Mouse (Mus musculus) small intestine, adult 2 months (tissue): ENCODE results near the gene Isoc2a. TPM values are rescaled to one million over a fixed set of nuclear protein-coding genes. Genes with fewer than 3 reads are reported as not detected.
A peak's percentile ranks its signal among the peaks of the same experiment; 100 is the strongest.

Experiments
- H3K27ac ChIP-seq: fragments of 200-500 bp; 2 replicates; pipeline ENCODE4 v1.5.1; 2012; ENCODE audit warnings: low read depth, low read length, control low read depth, inconsistent platforms; ENCODE audit not compliant: insufficient read depth
- H3K27me3 ChIP-seq: fragments of 200-500 bp; 2 replicates; pipeline ENCODE4 v1.6.1; 2012; ENCODE audit warnings: mild to moderate bottlenecking, moderate library complexity, low read length, inconsistent platforms; ENCODE audit not compliant: control insufficient read depth, insufficient read depth
- H3K36me3 ChIP-seq: fragments of 200-500 bp; 2 replicates; pipeline ENCODE4 v1.6.1; 2012; ENCODE audit warnings: mild to moderate bottlenecking, low read length, control low read depth, inconsistent platforms; ENCODE audit not compliant: control insufficient read depth, insufficient read depth
- H3K4me1 ChIP-seq: fragments of 200-500 bp; 2 replicates; pipeline ENCODE4 v1.6.1; 2012; ENCODE audit warnings: low read length, inconsistent platforms, mixed read lengths; ENCODE audit not compliant: control insufficient read depth, insufficient read depth, insufficient read length
- H3K4me3 ChIP-seq: fragments of 200-500 bp; 2 replicates; pipeline ENCODE4 v1.5.1; 2012; ENCODE audit warnings: low read depth, mild to moderate bottlenecking, control low read depth, inconsistent platforms, low read length, moderate library complexity
- CTCF ChIP-seq: fragments of 200-500 bp; IDR thresholded peaks from 2 replicates; pipeline ENCODE4 v1.5.1; 2012; ENCODE audit warnings: low read depth, mild to moderate bottlenecking, control low read depth, inconsistent platforms, low read length, moderate library complexity, mixed read lengths; ENCODE audit not compliant: insufficient replicate concordance, insufficient read length; ENCODE audit errors: extremely low read depth
- POLR2A ChIP-seq: fragments of 200-500 bp; IDR thresholded peaks from 2 replicates; pipeline ENCODE4 v1.6.1; 2012; ENCODE audit warnings: low read depth, mild to moderate bottlenecking, control low read depth, inconsistent platforms, low read length, moderate library complexity
- WGBS: fragments of 180-500 bp; shearing (Covaris S2); methylation state at CpG from one replicate; pipeline ENCODE4 v1.1.7; 2018; 5-methylcytosine and 5-hydroxymethylcytosine counted together
- polyA plus RNA-seq: library from polyadenylated mRNA; depleted of rRNA; stranded (reverse); fragments of >200 nt; gene quantifications from 2 replicates; pipeline ENCODE4 v1.2.3, GENCODE M21; 2012

Isoc2a gene
- polyA plus RNA-seq, 1 experiment: 15.5 TPM

- TF ChIP-seq CTCF: no peak
- no peak for TF ChIP-seq POLR2A
- Histone ChIP-seq H3K27ac (peak overlapping the region; percentile 39; the same call in 1 of the 2 replicates), H3K36me3 (peaks cover 20% of the 10 kb centered on the region), H3K27me3 (peaks cover 12% of the 10 kb centered on the region; the same call in 1 of the 2 replicates), H3K4me3 (peak overlapping the region; percentile 14), H3K4me1 (peaks cover 2% of the 10 kb centered on the region)
- 9% methylated on average over 37 of the region's 37 CpGs for WGBS
Observed at GRCm38 (mm10) chr7:4923586-4924364, 46.8 kb downstream of the Isoc2a start.

DNA sequence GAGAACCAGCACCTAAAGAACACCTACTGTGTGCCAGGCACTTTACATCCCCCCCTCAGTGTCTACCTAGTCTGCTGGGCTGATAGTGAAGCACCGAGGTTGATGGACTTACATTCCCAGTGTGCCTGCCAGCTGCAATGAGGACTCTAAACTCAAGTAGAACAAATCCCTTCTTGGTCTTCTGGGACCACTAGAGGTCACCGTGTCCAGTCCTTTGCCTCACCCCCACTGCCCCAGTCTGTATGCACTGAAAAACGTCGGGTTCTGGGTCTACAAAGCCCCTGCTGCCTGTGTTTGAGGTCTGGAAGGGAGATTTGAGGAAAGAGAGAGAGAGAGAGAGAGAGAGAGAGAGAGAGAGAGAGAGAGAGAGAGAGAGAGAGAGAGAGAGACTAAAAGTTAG lies 47.5 kb downstream of the Isoc2a start:
- TF ChIP-seq CTCF (no peak), POLR2A (no peak)
- Histone ChIP-seq H3K36me3 (peaks cover 13% of the 10 kb centered on the region), H3K27me3 (peaks cover 12% of the 10 kb centered on the region; the same call in 1 of the 2 replicates), H3K27ac (peak overlapping the region; percentile 39), H3K4me3 (no peak overlapping the region), H3K4me1 (peaks cover 2% of the 10 kb centered on the region)
- WGBS: 2% methylated on average over 4 of the region's 4 CpGs

- WGBS: 5% methylated on average over 4 of the region's 4 CpGs
- H3K4me3 ChIP-seq: no peak overlapping the region
- H3K27me3 ChIP-seq: peaks cover 12% of the 10 kb centered on the region; the same call in 1 of the 2 replicates
- H3K4me1 ChIP-seq: peaks cover 2% of the 10 kb centered on the region
- peaks cover 9% of the 10 kb centered on the region for H3K36me3 ChIP-seq
- H3K27ac ChIP-seq: peak overlapping the region; percentile 63
- TF ChIP-seq POLR2A (no peak), CTCF (no peak)
Observed at GRCm38 (mm10) chr7:4924891-4925301, 47.9 kb downstream of the Isoc2a start.

DNA sequence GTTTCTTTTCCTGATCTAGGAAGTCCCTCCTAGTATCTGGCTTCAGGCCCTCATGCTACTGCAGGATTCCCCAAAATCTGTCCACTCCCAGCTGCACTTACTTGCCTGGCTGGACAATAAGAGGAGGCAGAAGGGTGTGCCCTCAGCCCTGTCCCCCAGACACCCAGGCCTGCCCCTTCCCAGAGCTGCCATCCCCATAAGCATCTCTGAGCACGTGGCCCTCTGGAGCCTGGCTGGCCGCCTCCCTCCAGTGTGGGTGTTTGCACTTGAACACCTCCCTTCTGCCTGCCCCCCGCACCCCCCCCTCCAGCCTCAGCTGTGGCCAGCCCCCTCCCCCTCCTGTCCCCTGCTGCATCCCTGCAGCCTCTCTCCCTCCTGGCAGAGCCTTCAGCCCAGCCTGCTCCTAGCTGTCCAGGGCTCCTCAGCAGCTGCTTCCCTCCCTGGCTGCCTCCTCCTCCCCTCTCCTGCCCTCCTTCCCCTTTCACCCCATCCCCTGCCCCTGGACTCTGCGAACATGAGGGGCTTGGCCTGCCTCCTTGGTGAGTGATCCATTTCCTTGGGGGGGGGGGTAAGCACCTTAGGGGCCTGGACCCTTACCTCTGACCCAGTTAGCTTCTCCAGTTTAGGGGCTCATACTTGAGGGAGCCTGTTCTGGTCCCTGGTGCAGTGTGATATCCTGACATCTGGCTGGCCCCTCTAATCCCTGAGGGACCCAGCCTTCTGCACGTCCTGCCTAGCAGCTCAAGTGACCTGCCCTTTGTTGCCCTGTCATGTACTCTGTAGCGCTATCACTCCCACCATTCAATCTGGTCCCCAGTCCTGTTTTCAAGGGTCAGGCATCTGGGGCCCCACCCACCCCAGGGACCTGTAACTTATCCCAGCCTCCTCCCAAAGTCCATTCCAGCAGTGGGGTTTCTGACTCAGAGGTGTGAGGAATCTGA lies 48.8 kb downstream of the Isoc2a start, which contains the start of gene Ssc5d:
Ssc5d (plus strand) TSS at position 345 of the 941 bp plus-strand sequence.
- peaks cover 12% of the 10 kb centered on the region; the same call in 1 of the 2 replicates for H3K27me3 ChIP-seq
- peaks cover 2% of the 10 kb centered on the region; the same call in 1 of the 2 replicates for H3K36me3 ChIP-seq
- TF ChIP-seq CTCF (no peak), POLR2A (no peak)
- H3K4me3 ChIP-seq: no peak within 1 kb of the TSS
- H3K4me1 ChIP-seq: peaks cover 2% of the 10 kb centered on the region
- 16% methylated on average over 6 of the region's 6 CpGs for WGBS
- H3K27ac ChIP-seq: peak within 1 kb of the TSS; percentile 63

- 81% methylated on average over 16 of the region's 16 CpGs for whole genome bisulfite sequencing
- Histone ChIP-seq H3K36me3 (no peaks in the 10 kb centered on the region), H3K27ac (no peak overlapping the region), H3K27me3 (peaks cover 12% of the 10 kb centered on the region; the same call in 1 of the 2 replicates), H3K4me3 (no peak overlapping the region), H3K4me1 (peaks cover 2% of the 10 kb centered on the region)
- TF ChIP-seq POLR2A: no peak
Observed at GRCm38 (mm10) chr7:4926849-4927248, 49.9 kb downstream of the Isoc2a start.

DNA sequence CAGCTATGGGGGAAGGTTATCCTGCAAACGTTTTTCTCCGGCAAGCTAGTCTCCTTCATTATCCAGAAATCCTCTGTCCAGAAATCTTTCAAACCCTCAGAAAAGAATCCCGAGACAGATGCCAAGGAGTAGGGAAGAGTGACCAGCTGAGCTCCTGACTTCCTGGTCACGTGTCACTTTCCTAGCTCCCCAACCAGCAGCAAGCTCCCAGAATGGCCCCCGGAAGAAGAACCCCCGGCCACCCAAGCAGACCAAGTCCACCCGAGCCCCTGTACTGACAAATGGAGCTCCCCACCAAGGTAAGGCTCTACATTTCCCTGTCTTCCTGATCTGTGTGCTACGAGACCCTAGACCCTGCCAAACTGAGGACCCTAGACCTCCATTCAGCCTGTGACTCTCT lies 50.8 kb downstream of the Isoc2a start:
- H3K36me3 ChIP-seq: no peaks in the 10 kb centered on the region
- 0 out of 2 replicates have a peak overlapping the region, but pooled peaks have one; percentile 49 for H3K27ac ChIP-seq
- peak overlapping the region; percentile 41 for H3K4me3 ChIP-seq
- 49% methylated on average over 8 of the region's 8 CpGs for WGBS
- no peaks in the 10 kb centered on the region; the same call in none of the 2 replicates for H3K4me1 ChIP-seq
- TF ChIP-seq POLR2A (no peak), CTCF (no peak)
- peaks cover 12% of the 10 kb centered on the region; the same call in 1 of the 2 replicates for H3K27me3 ChIP-seq

DNA sequence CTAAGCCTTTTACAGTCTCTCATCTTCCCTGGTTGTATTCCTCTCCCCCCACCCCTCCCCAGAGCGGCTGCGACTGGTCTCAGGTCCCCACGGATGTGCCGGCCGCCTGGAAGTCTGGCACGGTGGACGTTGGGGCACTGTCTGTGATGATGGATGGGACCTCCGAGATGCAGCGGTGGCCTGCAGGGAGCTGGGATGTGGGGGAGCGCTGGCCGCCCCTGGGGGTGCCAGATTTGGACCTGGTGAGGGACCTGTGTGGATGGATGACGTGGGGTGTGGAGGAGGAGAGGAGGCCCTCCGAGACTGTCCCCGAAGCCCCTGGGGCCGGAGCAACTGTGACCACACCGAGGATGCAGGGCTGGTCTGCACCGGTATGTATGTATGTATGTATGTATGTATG lies 51.4 kb downstream of the Isoc2a start:
- H3K4me3 ChIP-seq: peak overlapping the region; percentile 41
- H3K27ac ChIP-seq: no peak overlapping the region
- H3K27me3 ChIP-seq: 0 out of 2 replicates have a peak, but pooled peaks cover 7% of the 10 kb centered on the region
- H3K36me3 ChIP-seq: no peaks in the 10 kb centered on the region
- WGBS: 70% methylated on average over 17 of the region's 17 CpGs
- H3K4me1 ChIP-seq: no peaks in the 10 kb centered on the region; the same call in 1 of the 2 replicates
- TF ChIP-seq CTCF: no peak
- TF ChIP-seq POLR2A: no peak
